Mouse (Mus musculus) gastrocnemius, postnatal 14 days (tissue): ENCODE measurements at regions not wholly inside any gene's neighbourhood (a gene's known extent, or its start where the extent isn't known, plus 50 kb on each side); places are given as distances from the start of the nearest gene placed in this dataset.

Source experiments
- DNase-seq: peaks from one replicate; pipeline ENCODE4 v3.0.0; 2021; ENCODE audit warnings: mixed read lengths
- intact Hi-C: fragments of 180-260 bp; cut with DNase I; formaldehyde crosslinking; loops from one replicate; pipeline ENCODE4 v1.15.1; 2025; ENCODE audit warnings: low total_unique reads

- no peak for DNase-seq
- intact Hi-C loops: no loop called here
These were observed 136.5 kb upstream of the Dap start for GRCm38 (mm10) chr15:31087607-31088006.

GRCm38 (mm10) chr15:31091916-31092570 lies 132.1 kb upstream of the Dap start:
- peak; percentile 25 for DNase-seq
- intact Hi-C loops: no loop called here

- no peak for DNase-seq
- intact Hi-C loops: no loop called here
These were observed 127.9 kb upstream of the Dap start for GRCm38 (mm10) chr15:31096206-31096605.

- intact Hi-C loops: no loop called here
- DNase-seq: no peak
These were observed 126.8 kb upstream of the Dap start for GRCm38 (mm10) chr15:31097301-31097700.

- DNase-seq: no peak
- intact Hi-C loops: no loop called here
These were observed 119.4 kb upstream of the Dap start for GRCm38 (mm10) chr15:31104743-31105142.

- intact Hi-C loops: no loop called here
- no peak for DNase-seq
These were observed 117.2 kb upstream of the Dap start for GRCm38 (mm10) chr15:31106907-31107306.

- no peak for DNase-seq
- intact Hi-C loops: no loop called here
These were observed 110.9 kb upstream of the Dap start for GRCm38 (mm10) chr15:31113216-31113615.

GRCm38 (mm10) chr15:31117338-31117737 lies 106.8 kb upstream of the Dap start:
- no peak for DNase-seq

GRCm38 (mm10) chr15:31120147-31120546 lies 104.0 kb upstream of the Dap start:
- intact Hi-C loops: no loop called here
- no peak for DNase-seq

More at GRCm38 (mm10) chr15:31117338-31117737, 106.8 kb upstream of the Dap start:
- intact Hi-C loops: no loop called here

- DNase-seq: no peak
These were observed 98.3 kb upstream of the Dap start for GRCm38 (mm10) chr15:31125784-31126183.

GRCm38 (mm10) chr15:31126999-31127398 lies 97.1 kb upstream of the Dap start:
- no peak for DNase-seq
- intact Hi-C loops: no loop called here

More at GRCm38 (mm10) chr15:31125784-31126183, 98.3 kb upstream of the Dap start:
- intact Hi-C loops: no loop called here

GRCm38 (mm10) chr15:31134891-31135290 lies 89.2 kb upstream of the Dap start:
- intact Hi-C loops: no loop called here
- DNase-seq: no peak

GRCm38 (mm10) chr15:31138637-31139036 lies 85.5 kb upstream of the Dap start:
- intact Hi-C loops: no loop called here
- no peak for DNase-seq

GRCm38 (mm10) chr15:31141750-31142149 lies 82.4 kb upstream of the Dap start:
- intact Hi-C loops: no loop called here

GRCm38 (mm10) chr15:31148251-31149145 lies 75.6 kb upstream of the Dap start:
- DNase-seq: no peak
- intact Hi-C loops: no loop called here

More at GRCm38 (mm10) chr15:31141750-31142149, 82.4 kb upstream of the Dap start:
- no peak for DNase-seq

GRCm38 (mm10) chr15:31149855-31150254 lies 74.3 kb upstream of the Dap start:
- intact Hi-C loops: loop anchor here (10.0 kb wide), 1 partner anchor 225 kb away; no protein-coding TSS in a partner anchor

GRCm38 (mm10) chr15:31150546-31151471 lies 73.3 kb upstream of the Dap start:
- intact Hi-C loops: loop anchor here (10.0 kb wide), 1 partner anchor 226 kb away; no protein-coding TSS in a partner anchor
- DNase-seq: peak; percentile 46

More at GRCm38 (mm10) chr15:31149855-31150254, 74.3 kb upstream of the Dap start:
- no peak for DNase-seq

GRCm38 (mm10) chr15:31155141-31155540 lies 69.0 kb upstream of the Dap start:
- intact Hi-C loops: loop anchor here (10.0 kb wide), 1 partner anchor 230 kb away; no protein-coding TSS in a partner anchor
- no peak for DNase-seq

- intact Hi-C loops: no loop called here
- no peak for DNase-seq
These were observed 57.5 kb upstream of the Dap start for GRCm38 (mm10) chr15:31166543-31167105.
